Mouse (Mus musculus): ENCODE measurements around the gene Dguok.

The Dguok gene

GRCm38 (mm10) chr6:83506258-83507167, at the start of gene Dguok:
TSS of gene Dguok (minus strand) at chr6:83506969.
- in situ Hi-C loops (cut with MboI), result no loop called here

DNA sequence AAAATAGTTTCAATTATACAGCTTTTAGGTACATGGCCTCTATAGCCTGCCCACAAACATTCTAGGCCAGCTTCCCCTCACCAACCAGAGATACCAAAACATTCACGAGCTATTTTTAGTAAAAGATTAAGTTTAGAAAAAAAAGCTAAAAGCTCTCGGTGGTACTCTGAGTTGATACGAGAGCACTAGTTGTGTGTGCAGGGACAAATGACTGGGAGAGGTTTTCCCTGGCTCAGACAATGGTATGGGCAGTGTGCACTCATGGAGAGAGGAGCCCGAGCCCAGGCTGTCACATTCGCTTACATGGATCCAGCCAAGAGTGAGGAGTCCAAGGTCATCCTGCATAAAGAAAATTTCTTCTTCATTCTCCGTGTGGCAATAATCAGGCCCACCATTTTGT, 49.2 kb upstream of the Dguok start:
- in situ Hi-C loops (cut with MboI), result no loop called here

GRCm38 (mm10) chr6:83548346-83548745, 41.6 kb upstream of the Dguok start:
- in situ Hi-C loops (cut with MboI), result no loop called here

DNA sequence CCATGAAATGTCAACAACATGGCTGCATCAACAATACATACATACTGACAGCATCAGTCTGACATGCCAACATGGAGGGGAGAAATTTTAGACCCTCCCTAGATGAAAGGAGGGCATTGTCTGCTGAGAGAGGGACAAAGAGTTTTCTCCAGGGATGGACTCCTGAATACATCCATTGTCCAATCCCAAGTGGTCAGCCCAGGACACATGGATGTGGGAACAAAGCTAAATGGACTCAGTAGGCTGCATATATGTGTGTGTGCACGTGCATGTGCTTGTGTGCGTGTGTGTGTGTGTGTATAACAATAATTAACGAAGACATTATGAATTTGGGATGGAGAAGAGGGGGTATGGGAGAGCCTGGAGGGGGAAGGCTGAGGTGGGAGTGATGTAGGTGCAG, 39.0 kb upstream of the Dguok start:
- in situ Hi-C loops (cut with MboI), result no loop called here

DNA sequence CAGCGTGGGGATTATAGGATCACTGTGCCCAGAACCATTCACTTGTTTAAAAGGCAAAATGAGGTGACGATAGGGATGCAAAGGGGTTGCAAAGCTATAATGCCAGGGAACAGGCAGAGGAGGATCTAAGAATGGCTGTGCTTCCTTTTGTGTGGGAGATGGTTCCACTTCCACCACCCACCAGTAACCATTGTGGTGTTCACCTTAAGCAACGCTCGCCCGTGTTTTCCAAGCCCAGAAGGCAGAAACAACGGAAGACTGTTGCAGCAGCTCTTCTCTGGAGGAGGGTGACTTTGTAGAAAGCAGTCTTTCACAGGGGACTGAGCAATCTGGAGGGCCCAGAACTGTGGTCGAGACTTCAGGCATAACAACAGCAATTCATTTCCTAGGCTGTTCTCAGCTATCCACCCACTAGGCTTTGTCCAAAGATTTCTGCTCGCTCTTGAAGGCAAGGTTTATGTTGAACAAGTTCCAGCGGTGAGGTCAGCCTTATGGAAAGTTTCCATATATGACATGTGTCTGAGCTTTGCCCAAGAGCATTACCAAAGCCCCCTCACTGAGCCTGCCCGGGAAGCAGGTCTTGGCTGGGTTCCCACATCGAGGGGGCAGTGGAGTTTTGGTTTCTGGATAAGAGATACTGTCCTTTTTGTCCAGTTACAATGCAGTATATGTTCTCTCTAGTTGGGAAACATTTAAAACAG, 35.1 kb upstream of the Dguok start:
- in situ Hi-C loops (cut with MboI), result no loop called here

DNA sequence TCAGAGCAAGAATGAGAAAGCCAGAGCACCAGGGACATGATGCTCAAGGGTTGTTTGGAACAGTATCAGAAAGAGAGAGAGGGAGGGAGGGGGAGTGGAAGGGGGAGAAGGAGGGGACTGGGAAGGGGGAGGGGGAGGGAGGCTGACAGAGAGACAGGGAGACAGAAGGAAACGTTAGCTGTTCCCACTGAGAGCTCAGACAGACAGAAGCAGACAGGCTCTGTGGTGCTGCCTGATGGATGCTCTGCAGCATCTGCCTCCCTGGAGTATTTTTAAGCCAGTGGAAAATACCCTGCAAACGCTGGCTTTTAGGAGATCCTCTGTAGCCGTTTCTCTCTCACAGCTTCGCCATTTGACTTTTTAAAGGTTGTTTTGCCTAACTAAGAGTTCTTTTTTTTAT, 33.2 kb upstream of the Dguok start:
- in situ Hi-C loops (cut with MboI), result no loop called here

DNA sequence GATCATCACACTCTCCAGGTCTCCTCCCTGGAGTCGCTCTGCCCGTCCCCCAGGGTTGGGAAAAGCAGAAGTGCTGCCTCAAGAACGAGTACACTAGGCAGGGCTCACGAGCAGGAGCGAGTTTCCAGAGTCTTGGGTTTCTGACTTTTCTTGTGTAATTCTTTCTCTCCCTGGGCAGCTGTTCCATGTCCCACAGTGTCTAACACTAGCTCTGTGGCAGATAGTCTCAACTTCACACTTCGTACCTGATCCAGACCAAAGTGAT, 30.0 kb upstream of the Dguok start:
- in situ Hi-C loops (cut with MboI), result no loop called here

GRCm38 (mm10) chr6:83536028-83536794, 29.4 kb upstream of the Dguok start, which contains the start of gene Actg2:
TSS of gene Actg2 (minus strand) at chr6:83536265.
- in situ Hi-C loops (cut with MboI), result no loop called here

- in situ Hi-C loops (cut with MboI), result no loop called here
Observed at GRCm38 (mm10) chr6:83532608-83533007, 25.8 kb upstream of the Dguok start.

- in situ Hi-C loops (cut with MboI), result no loop called here
Observed at GRCm38 (mm10) chr6:83523194-83523593, 16.4 kb upstream of the Dguok start.

- in situ Hi-C loops (cut with MboI), result no loop called here
Observed at GRCm38 (mm10) chr6:83521784-83522183, 15.0 kb upstream of the Dguok start.

DNA sequence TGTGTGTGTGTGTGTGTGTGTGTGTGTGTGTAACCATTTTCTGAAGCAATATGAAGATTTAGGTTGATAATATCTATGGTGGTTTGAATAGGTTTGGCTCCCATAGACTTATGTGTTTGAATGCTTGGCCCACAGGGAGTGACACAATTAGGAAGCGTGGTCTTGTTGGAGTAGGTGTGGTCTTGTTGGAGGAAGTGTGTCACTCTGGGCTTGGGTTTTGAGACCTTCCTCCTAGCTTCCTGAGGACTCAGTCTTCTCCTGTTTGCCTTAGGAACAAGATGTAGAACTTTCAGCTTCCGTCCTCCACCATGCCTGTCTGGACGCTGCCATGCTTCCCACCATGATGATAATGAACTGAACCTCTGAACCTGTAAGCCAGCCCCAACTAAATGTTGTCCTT, 11.9 kb upstream of the Dguok start:
- in situ Hi-C loops (cut with MboI), result no loop called here

- in situ Hi-C loops (cut with MboI), result no loop called here
Observed at GRCm38 (mm10) chr6:83515172-83515571, 8.4 kb upstream of the Dguok start.

DNA sequence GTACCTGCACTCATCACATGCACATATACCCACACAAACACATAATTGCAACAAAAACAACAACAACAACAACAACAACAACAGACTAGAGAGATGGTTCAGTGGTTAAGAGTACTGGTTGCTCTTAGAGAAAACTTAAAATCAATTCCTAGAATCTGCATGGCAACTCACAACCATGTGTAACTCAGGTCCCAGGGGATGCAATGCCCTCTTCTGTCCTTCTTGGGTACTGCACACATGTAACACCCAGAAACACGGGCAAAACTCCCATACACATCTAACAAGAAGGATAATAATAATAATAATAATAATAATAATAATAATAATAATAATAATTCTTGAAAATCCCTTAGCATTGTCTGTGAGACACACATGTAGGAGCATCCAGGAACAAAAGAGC, 5.7 kb upstream of the Dguok start:
- in situ Hi-C loops (cut with MboI), result loop anchor here (5.0 kb wide), 1 partner anchor 155 kb away; no protein-coding TSS in a partner anchor

DNA sequence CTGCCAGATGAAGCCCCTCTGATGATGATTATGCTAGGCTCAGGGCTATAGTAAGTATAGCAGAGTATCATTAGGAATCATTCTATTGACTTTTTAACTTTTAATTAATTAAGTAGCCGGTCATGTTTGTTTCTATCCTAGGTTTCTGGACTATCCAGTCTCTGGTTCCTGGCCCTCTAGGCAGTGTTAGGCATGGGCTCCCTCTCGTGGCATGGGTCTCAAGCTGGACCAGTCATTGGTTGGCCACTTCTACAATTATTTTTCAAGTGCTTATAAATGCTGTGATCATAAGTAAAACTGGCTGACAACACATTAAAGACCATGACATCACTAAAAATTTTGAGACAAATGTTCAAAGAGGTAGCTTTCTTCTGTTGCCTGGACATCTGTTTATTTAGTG, 3.4 kb upstream of the Dguok start:
- in situ Hi-C loops (cut with MboI), result loop anchor here (5.0 kb wide), 1 partner anchor 153 kb away; no protein-coding TSS in a partner anchor

GRCm38 (mm10) chr6:83509442-83509841, 2.7 kb upstream of the Dguok start:
- in situ Hi-C loops (cut with MboI), result no loop called here

DNA sequence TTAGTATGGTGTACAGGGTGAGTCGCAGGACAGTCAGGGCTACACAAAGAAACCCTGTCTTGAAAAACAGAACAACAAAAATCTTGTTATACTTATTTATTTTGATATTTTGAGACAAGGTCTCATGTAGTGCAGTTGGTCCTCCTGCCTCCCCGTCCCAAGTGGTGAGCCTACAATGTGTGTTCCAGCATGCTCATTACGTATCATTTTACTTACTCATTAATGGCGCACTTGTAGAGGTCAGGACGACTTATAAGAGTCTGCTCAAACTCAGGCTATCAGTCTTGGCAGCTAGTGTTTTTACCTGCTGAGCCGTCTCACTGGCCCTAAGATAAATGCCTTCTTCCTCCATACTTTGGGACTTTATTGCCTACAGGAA, 388 bp upstream of the Dguok start:
- in situ Hi-C loops (cut with MboI), result no loop called here

- in situ Hi-C loops (cut with MboI), result no loop called here
Observed at GRCm38 (mm10) chr6:83505554-83505953, 1.2 kb downstream of the Dguok start.

DNA sequence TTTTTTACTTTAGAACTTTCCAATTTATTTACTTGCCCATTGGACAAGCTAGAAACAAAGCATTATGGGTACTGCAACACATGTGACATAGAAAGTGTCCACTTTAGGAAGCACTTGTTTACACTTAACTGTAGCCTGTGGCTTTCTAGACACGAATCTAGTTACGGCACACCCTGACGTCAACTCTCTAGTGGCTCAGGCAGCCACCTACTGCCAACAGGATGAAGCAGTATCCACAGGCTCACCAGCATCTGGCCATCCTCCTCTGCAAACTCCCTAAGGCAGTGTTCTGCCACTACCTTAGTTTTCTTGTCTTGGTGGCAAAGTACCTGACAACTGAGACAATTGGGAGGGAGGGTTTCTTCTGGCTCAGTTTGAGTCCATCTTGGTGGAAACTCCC, 3.4 kb downstream of the Dguok start:
- in situ Hi-C loops (cut with MboI), result no loop called here

- in situ Hi-C loops (cut with MboI), result no loop called here
Observed at GRCm38 (mm10) chr6:83502656-83503055, 4.1 kb downstream of the Dguok start.

DNA sequence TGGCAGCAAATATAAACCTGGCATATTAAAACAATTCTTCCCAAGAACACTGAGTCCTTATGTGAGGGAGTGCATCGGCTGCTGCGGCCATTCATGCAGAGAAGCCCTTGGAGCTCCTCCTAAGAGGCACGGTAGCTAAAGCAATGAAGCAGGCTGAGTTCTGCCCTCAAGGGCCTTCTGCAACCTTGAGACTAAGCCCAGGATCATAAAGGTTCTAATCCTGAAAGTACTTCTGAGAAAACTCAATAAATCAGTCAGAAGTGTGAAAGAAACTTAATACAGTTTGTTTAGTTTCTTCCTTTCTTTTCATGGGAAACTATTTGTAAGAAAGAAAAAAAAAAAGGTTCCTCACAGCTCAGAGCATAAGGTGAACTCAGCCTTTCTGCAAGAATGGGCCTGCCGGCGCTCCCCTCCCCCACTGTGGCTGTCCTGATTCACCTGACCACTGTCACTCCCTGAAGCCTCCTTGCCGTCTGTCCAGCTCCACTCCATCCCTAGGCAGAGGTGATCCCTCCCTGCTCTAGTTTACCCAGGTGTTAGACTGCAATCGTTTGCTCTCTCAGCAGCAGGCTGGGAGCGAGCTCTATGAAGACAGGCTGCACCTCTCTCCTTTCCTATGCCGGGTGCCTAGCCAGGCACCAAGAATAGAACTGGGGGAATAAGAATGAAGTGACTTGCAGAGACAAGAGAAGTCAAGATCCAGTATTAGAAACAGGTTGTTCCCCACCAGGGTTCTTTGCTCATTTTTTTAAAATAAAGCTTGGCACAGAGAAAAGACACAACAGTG, 5.1 kb downstream of the Dguok start:
- in situ Hi-C loops (cut with MboI), result no loop called here

- in situ Hi-C loops (cut with MboI), result no loop called here
Observed at GRCm38 (mm10) chr6:83500462-83500861, 6.3 kb downstream of the Dguok start.

Measured in mature B cell (primary cell).